Mouse (Mus musculus) heart, postnatal 14 days (tissue): Measurements from ENCODE around the gene Mfsd4b1. TPM values are rescaled to one million over a fixed set of nuclear protein-coding genes. Genes with fewer than 3 reads are reported as not detected.

Source experiments
- DNase-seq, 2 experiments: peaks; one replicate each; pipeline ENCODE4 v3.0.0; 2021 to 2022
- intact Hi-C: fragments of 180-260 bp; cut with DNase I; formaldehyde crosslinking; loops from one replicate; pipeline ENCODE4 v1.15.1; 2025
- long read RNA-seq, 2 experiments: library from polyadenylated mRNA; stranded (forward); transcript quantifications; one replicate each; pipeline ENCODE4 v2.0.0; 2021
- total RNA-seq, 2 experiments: library from RNA; stranded (reverse); gene quantifications; 2 replicates each; pipeline ENCODE4 v1.2.3; 2021

Mfsd4b1 gene
- total RNA-seq, result 1 to 10 TPM; 1.9 to 2.6 TPM
- long read RNA-seq, experiment 1, transcript Mfsd4b1-201 (4 exons, 2,677 nt), result major isoform, 6 of 6 reads
- long read RNA-seq, experiment 1, partial matches to known transcripts, result 0 of 6 reads
- long read RNA-seq, experiment 1, other reads (novel, unspliced or antisense), result 0 of 6 reads
- long read RNA-seq, experiment 2, partial matches to known transcripts, result 0 of 1 reads
- long read RNA-seq, experiment 2, other reads (novel, unspliced or antisense), result 1 of 1 reads

DNA sequence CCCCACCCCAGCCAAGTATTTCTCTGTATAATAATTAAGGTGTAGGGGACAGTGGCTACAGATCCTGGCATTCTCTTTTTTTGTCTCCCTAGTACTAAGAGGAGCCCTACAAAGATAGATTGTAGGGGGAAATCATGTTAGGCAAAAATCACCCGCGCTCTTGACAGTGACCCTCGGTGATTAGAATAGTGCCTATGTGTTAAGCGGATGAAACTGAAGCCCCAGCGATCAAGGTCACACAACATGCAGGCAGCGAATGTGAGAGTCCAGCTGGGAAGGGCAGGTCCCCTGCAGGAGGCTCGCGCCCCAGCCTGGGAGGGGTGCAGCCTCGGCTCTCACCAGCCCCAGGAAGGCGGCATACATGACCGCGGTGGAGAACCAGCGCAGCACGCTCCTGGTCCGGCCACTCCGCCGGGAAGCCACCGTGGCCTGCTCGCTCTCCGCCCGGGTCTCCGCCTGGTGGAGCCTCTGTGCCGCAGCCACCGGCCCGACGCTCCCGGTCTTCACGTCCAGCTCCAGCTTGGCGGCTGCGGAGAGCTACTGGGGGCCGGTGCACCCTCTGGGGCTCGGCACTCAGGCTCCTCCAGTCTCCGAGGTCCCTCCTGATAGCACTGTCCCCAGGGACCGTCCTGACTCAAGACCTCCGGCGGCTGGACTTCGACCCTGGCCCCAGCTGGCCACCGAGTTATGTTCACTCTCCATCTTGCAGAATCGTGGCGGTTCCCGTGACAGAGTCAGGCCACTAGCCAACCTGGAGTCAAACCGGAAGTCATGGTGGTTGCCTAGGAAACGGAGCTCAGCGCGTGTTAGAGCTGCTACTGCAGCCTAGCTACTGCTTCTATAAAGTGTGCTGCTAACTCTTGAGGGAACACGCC, at the start of gene Mfsd4b1:
TSS of gene Mfsd4b1 (minus strand) at position 715 of the 875 bp plus-strand sequence.
- DNase-seq, result peak; percentile 75 to 88
- intact Hi-C loops, result no loop called here

DNA sequence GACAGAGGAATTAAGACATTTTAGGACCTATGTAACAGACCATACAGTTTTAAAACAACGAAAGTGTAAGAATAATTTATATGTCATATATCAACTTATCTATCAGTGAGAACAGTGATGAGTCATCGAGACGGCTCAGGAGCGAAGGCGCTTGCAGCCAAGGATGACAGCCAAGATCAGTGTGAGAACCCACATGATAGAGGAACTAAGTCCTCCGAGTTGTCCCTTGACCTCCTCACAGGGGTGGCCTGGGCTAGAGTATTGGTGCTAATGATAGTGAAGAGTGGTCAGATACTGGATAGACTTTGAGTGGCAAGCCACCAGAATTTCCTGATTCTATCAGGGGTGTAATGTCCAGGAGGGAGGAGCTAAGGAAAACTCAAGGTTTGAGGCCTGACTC, 48.5 kb upstream of the Mfsd4b1 start:
- intact Hi-C loops, result no loop called here
- DNase-seq, result no peak

DNA sequence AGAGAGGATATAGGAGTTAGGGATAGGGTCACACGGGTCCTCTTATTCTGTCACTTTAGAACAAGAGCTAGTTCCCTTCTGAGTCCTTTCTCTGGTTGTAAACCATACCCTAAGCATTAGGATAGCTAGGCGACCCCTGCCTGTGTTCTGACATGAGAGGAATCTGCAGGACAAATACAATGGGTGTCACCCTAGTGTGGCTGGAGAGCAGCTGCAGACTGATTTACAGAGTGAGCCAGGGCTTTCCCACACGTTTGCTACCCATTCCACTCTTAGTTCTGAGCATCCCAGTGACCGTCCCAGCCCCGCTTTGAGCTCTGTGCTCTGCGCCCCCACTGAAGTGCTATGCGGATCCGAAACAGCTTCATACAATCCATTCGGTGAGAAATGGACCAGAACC, 45.6 kb upstream of the Mfsd4b1 start:
- intact Hi-C loops, result no loop called here
- DNase-seq, result no peak

DNA sequence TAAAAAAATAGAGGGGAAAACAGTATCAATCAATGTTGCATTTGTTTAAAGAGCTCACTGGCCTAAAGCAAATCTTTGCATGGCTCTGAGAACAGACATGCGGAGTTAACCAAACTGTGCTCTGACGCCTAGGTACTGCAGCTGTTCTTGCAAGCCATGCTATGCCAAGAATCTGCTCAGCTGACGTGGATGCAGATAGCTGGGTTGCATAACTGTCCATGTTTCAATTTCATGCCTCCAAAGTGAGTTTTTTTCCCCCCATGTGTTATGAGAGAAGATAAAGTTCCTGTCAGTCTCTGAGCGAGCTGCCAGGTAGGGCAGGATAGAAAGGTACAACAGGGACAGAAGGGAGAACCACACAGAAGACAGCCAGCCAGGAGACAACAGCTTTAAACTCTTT, 44.2 kb upstream of the Mfsd4b1 start:
- peak; percentile 39 to 53 for DNase-seq
- intact Hi-C loops, result loop anchor here (5.0 kb wide), 1 partner anchor 73 kb away; the partner anchor contains the start of gene Slc16a10

DNA sequence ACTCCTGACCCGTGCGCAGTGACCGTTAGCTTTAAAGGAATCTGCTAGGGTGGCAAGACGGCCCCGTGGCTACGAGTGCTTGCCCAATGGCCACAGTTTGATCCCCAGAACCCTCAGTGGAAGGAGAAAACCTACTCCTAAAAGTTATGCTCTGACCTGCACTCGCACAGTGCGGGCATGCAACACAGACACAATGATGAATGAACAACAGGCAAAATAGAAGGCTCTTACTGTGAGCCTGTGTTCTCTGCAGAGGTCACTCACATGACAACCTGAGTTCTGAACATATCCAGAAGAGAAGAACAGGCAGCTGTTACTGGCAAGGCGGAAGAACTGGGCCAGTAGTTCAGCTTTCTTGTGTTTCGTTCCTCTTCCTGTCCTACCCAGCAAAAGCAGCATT, 43.5 kb upstream of the Mfsd4b1 start:
- intact Hi-C loops, result loop anchor here (5.0 kb wide), 1 partner anchor 74 kb away; the partner anchor contains the start of gene Slc16a10
- no peak for DNase-seq

DNA sequence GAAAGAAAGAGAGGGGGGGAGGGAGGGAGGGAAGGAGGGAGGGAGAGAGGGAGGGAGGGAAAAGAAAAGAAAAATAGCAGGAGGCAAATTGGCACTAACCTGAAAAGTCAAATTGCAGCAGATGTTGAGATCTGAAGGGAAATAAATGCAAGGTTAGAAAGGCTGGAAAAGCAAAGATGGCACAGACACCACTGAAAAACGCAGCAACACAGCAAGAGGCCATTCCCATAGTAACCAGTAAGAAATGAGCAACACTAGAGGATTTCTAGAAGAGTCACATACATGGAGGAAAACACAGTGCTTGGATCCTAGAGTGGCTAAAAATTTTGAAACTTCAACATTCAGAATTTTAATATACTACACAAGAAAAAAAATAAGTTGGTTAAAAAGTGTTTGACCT, 42.5 kb upstream of the Mfsd4b1 start:
- no peak for DNase-seq
- intact Hi-C loops, result loop anchor here (5.0 kb wide), 1 partner anchor 75 kb away; the partner anchor contains the start of gene Slc16a10

DNA sequence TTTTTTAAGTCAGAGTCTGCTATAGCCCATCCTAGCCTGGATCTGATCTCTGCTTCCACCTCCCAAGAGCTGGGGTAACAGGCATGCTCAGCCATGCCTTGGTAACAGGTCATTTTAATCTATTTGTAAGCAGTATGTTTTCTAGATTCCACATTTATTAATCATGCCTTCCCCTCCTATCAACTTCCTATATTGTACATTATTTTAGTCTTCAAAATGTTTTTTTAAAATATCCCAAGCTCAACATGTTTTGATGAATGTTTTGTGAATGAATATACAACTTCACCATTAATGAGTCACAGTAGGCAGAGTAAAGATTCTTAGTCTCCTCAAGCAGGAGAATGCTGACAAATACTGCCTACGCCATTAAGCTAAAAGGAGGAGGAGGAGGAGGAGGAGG, 42.0 kb upstream of the Mfsd4b1 start:
- no peak for DNase-seq
- intact Hi-C loops, result loop anchor here (5.0 kb wide), 1 partner anchor 75 kb away; the partner anchor contains the start of gene Slc16a10

DNA sequence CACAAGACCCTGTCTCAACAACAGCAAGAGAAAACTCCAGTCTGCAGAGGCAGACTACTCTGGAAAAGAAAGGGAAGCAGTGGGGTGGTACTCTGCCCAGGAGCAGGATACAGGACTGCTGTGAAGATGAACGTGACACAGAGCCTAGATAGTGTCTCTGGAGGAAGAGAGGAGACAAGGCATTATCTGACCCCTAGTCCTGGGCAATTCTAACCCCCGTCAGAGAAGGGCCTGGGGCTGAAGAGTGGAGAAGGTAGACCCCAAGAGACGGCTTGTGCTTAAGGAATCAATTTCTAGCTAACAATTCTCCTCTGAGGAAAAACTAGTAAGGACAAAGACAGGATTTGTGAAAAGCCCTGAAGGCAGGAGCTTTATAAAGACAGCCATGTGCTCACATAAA, 40.3 kb upstream of the Mfsd4b1 start:
- intact Hi-C loops, result loop anchor here (5.0 kb wide), 1 partner anchor 77 kb away; the partner anchor contains the start of gene Slc16a10
- no peak for DNase-seq

DNA sequence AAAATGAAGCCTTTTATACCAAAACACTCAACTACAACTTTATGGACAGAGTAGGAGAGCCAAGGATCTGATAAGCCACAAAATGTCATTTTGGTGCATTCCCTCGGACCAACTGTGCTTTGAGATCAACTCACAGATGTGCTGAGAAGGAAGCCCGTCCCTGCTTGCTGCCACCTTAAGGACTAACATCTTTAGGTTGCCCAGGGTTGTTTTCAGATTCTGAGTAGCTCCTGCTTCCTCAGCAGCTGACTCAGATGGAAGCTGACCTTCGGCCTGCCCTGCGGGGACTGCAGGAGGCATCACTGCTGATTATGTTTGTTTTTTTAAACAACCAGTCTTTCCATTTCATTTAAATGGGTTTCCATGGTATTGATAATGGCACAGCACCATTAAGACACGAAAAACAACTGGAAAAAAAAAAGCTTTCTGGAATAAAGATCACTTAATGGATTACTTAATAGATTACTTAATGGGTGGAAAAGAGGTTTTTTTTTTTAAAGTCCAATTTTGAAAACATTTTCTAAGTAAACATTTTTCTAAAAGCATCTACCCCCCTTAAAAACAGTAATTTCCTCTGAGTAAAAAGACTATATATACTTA, 38.3 kb upstream of the Mfsd4b1 start:
- no peak for DNase-seq
- intact Hi-C loops, result no loop called here

DNA sequence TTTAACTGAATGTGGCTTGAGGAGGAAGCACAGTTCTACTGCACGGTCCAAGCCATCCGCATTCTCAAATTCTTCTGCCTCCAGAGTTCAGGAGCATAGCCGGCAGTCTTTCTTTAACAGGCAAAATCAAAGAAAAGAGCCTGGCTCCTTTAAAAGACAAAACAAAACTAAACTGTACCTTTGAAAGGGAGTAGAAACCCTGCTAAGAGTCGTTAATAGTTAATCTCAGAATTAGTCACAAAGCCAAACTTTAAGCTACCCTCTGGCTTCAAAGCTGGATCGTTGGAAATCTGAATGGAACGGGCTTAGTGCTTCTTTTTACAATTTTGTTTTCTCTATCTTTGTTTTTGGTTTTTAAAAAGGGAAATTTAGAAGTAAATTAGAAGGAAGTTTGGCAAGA, 37.7 kb upstream of the Mfsd4b1 start:
- no peak for DNase-seq
- intact Hi-C loops, result no loop called here

DNA sequence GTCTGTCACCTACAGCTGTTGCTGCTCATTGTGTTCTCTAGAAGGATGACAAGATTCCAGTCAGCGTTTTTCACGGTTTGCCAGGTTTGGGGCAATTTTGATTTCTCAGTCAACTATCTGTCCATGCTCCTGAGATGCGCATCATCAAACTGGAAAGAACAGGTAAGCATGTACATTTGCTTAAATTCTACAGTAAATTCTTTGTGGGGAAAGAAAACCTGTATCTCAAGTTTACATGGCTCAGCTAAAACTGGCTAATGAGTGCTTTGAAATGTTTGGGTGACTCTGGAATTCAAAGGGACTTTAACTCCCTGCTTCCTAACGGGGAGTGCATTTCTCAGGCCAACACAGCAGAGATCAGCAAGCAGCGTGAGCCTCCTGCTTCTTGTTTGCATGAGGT, 36.9 kb upstream of the Mfsd4b1 start:
- DNase-seq, result no peak

DNA sequence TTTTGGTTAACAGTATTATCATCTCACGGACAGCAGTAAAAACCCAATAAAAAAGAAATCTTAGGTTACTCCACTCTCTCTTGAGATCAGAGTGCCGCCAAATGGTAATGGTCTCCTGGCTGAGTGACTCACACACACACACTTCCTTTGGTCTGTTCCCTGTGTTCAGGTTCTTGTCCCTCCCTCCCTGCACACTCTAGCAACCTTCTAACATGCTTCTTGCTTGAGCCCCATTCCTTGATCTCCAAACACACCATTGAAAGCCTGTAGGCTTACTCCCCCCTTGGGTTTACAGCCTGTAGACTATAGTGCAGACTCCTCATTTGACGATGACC, 33.7 kb upstream of the Mfsd4b1 start:
- intact Hi-C loops, result loop anchor here (10.0 kb wide), 1 partner anchor 466 kb away; no protein-coding TSS in a partner anchor
- DNase-seq, result no peak

More for the DNA sequence above, 36.9 kb upstream of the Mfsd4b1 start:
- intact Hi-C loops, result no loop called here

DNA sequence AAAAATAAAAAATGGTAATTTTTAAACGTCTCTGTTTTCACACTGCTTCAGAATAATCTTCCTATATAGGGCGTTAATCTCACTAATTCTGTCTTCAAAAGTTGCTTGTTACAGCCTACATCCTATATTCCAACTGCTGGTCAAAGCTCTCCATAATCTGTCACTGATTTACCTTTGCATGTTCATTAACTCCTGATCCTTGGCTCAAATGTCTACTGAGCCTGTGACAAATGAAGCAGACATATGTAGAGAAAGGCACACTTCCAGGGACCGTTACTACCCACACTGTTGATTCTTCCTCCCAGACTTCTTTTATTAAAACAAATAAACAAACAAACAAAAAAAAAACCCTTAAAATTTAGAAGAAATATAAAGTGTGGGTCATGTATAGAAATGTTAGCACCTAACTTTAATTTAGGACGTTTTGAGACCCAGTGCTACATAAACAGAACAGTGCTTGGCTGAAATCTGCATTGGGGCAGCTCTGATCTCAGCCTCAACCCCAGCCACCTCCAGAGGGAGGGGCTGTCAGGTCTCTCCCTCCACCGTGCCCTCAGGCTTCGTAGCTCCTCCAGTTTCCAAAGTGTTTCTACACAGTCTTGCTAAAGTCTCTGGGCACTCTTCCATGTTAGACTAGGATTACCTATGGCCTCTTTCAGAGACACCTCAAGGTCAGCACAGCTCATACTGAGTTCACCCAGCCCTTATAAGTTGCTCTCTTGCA, 33.2 kb upstream of the Mfsd4b1 start:
- intact Hi-C loops, result loop anchor here (10.0 kb wide), 1 partner anchor 467 kb away; no protein-coding TSS in a partner anchor
- DNase-seq, result no peak

DNA sequence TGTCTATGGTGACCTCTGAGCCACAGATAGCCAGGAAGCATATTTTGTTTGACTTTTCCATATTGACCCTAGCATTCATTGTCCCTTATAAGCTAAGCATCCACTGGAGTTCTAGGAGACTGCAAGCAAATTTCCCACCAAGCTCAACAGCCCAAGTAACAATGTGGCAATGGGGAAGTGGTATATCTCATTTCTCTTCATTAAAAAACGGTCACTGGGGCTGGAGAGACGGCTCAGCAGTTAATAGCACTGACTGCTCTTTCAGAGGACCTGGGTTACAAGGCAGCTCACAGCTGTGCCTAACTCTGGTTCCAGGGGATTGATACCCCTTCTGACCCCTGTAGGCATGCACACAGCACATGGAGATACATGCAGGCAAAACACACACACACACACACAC, 32.5 kb upstream of the Mfsd4b1 start:
- no peak for DNase-seq
- intact Hi-C loops, result loop anchor here (10.0 kb wide), 1 partner anchor 467 kb away; no protein-coding TSS in a partner anchor

DNA sequence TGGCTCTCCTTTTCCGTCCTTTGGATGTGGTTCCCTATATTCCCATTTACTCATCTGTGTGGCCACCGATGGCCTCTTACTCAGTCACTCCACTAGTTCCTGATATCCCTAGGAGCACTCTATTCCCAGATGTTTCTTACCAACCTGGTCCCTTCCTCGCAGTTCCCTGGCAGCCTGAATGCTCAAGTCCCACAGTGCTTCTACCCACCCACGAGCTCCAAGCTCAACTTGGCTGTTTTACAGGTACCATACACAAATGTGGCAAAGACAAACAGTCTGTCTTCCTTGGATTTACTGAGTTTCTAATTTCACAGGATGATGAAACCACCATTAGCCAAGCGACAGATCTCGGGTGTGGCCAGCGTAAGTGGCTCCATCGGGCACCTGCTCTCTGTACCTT, 29.4 kb upstream of the Mfsd4b1 start:
- intact Hi-C loops, result loop anchor here (10.0 kb wide), 1 partner anchor 470 kb away; no protein-coding TSS in a partner anchor

DNA sequence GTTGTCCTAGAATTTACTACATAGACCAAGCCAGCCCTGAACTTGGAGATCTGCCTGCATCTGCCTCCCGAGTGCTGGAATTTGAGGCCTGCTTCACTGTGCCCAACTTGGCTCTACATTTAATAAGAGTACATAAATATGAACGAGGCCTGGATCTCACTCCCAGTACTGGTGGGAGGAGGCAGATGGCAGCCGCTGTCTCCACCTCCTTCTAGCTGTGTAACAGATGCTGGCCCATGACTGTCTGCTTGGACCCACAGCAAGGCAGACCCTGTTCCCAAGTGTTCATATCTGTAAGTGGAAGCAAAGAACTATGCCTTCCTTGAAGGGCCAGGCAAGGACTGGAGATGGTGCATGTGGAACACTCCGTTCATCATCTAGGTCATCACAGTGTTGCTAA, 28.8 kb upstream of the Mfsd4b1 start:
- no peak for DNase-seq
- intact Hi-C loops, result loop anchor here (1.0 to 10.0 kb wide), 2 partner anchors 158 to 471 kb away; no protein-coding TSS in a partner anchor

More for the DNA sequence above, 29.4 kb upstream of the Mfsd4b1 start:
- no peak for DNase-seq

DNA sequence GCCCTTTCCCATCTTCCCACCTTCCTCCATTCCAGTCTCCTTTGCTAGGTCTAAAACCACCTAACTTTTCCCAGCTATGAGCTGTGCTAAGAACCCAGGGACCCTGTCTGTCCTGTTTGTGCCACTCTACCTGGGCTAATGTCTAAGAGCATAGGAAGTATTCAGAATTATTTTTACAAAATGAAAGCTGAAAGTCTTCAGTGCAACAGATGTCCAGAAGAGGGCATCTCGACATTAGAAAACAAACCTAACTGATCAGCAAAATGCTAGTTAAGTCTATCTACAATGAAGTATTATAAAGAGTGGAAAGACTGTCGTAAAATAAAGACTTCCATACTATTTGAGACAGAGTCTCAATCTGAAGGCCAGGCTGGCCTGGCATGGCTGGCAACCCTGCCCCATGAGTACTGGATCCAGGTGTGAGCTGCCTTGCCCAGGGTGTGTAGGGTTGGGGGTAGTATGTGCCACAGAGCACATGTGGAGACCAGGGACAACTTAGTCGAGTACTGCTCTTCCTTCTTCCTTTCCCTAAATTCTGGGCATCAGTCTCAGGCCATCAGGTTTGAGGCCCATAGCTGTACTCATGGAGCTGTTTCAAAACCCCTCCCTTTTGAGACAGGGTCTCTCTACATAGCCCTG, 28.3 kb upstream of the Mfsd4b1 start:
- DNase-seq, result peak in 1 of 2 experiments; percentile 27
- intact Hi-C loops, result loop anchor here (1.0 to 10.0 kb wide), 2 partner anchors 159 to 471 kb away; no protein-coding TSS in a partner anchor

DNA sequence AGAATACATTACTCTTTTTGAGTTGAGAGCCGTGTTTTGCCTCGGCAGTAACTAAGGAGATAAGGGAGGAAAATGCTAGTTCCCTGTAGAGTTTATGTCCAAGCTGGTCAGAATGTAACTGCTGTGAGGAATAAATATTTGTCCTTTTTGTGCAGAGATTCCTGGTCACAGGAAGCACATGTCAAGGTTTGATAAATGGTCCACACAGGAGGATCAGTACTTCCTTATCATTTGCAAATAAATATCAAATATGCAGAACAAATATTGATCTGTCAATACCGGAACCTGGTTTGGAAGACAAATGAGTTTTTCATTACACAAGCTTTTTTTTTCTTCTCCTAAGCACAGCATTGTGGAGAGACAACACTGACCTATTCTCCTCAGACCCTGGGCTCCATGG, 26.9 kb upstream of the Mfsd4b1 start:
- DNase-seq, result no peak
- intact Hi-C loops, result loop anchor here (10.0 kb wide), 1 partner anchor 473 kb away; no protein-coding TSS in a partner anchor

DNA sequence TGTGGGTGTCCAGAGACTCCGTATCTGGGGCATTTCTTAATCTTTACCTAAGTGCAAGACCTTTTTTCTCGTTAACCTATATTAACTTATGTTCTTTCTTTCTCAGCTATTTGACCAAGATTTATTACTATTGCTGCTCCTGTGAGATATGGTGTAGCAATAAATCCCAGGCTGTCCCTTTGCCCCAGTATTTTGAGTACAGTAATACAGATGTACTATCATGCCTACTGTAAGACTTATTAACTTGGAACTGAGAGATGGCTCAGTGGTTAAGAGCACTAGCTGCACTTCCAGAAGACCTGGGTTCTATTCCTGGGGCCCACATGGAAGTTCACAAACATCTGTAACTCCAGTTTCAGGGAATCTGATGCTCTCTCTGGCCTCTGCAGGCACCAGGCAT, 25.7 kb upstream of the Mfsd4b1 start:
- no peak for DNase-seq
- intact Hi-C loops, result loop anchor here (10.0 kb wide), 1 partner anchor 474 kb away; no protein-coding TSS in a partner anchor
